Mouse (Mus musculus): ENCODE data around the gene Ddah1.

Gene Ddah1

DNA sequence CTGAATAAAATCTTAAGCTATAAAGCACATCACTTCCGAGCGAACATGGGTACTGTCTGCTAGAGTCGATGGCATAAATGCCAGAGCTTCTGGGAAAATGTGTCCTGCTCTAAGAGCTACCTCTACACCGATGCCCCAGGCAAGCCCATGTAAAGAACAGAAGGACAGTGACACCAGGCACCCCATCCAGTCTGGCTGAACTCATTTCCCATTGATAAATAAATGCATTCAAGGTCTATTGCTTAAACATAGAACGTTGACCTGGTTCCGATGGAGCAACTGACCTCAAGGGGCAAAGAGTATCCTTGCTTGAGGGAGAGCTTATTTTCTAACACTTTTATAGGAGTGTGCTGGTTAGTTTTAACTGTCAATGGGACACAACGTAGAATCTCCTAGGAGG lies 30.6 kb downstream of the Ddah1 start:
- ChIA-PET POLR2A (interaction anchor here in 2 of 4 experiments (1.3 to 2.0 kb wide), 2 partner anchors 8 to 10 kb away, joined by 4 read pairs; no protein-coding TSS in a partner anchor), CTCF (no interaction called here)

DNA sequence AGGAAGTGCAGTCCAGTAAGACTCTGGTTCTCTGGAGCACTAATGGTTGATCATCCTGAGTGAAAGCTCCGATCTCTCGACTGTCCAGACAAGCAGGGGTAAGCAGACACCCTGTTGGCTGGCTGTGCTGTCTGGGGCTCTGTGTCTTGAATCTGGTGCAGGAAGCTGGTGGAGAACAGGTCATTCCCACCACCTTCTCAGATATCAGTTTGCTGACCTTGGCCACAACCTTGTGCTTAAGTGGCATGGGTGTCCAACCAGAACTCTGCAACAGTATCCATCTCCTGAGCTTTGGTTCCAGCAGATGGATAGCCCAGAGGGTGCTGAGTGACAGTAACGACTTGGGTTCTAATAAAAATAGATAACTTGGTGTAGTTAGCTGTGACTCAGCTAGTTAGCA lies 31.8 kb downstream of the Ddah1 start:
- ChIA-PET CTCF (interaction anchor here in 2 of 4 experiments (0.5 to 0.8 kb wide), 2 partner anchors 9 to 100 kb away, joined by 3 to 6 read pairs; no protein-coding TSS in a partner anchor), POLR2A (interaction anchor here in 2 of 4 experiments (0.6 to 2.0 kb wide), 4 partner anchors 9 to 222 kb away, joined by 3 to 5 read pairs (median 4); no protein-coding TSS in a partner anchor)

DNA sequence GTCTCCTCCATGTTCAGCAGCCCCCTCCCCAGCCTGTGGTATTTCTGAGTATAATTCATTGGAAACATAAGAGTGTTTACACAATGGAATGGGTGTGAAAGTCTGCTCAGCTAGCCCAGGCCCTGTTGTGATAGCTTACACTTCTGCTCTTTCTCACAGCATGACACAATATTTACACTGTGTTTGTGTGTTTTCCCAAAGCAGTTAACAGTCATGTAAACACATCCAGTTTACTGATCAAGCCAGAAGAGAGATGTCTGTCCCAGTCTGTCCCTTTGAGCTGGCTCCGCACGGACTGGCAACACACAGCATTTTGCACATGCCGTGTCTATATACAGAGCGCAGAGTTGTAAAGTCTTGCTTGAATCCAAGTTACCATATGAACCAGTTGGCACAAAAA lies 32.2 kb downstream of the Ddah1 start:
- CTCF ChIA-PET, result interaction anchor here in 1 of 4 experiments (0.5 kb wide), 1 partner anchor 99 kb away, joined by 6 read pairs; no protein-coding TSS in a partner anchor
- POLR2A ChIA-PET, result interaction anchor here in 2 of 4 experiments (1.2 to 2.0 kb wide), 4 partner anchors 10 to 140 kb away, joined by 3 to 5 read pairs (median 4); partner anchors contain the start of gene Ccn1 (in 1 of the 2)

DNA sequence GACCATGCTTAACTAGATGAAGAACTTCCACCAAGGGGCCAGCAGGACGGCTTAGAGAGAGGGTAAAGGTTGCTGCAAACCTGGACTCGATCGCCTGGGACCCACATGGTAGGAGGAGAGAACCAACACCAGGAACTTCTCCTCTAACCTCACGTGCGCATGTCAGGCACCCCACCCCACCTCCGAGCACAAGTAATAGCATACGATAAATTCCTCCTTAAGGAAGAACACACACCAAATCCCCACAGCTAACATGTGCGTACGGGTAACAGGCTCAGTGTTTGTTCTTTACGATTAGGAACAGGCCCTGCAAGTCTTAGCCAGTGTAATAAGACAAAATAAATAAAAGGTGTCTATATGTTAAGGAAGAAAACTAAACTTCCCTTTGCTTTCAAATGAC lies 35.9 kb downstream of the Ddah1 start:
- ChIA-PET CTCF (interaction anchor here in 1 of 4 experiments (0.6 kb wide), 1 partner anchor 148 kb away, joined by 3 read pairs; no protein-coding TSS in a partner anchor), POLR2A (interaction anchor here in 1 of 4 experiments (0.8 kb wide), 1 partner anchor 79 kb away, joined by 3 read pairs; no protein-coding TSS in a partner anchor)

DNA sequence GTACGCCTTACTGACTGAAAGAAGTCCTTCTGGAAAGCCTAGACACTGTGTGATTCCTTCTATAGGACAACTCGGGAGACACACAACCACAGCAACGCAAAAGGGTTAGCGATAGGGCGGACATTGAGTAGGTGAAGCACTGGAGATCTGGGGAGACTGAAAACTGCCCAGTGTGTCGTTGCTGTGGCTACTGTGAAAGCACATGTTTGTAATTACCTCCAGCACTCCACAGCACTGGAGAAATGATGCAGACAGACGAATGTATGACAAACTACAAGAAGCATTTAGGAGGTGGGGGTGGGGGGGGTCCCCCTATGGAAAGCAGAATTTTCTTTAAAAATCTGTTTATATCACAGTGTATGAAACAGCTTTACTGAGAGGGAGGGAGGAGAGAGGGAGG lies 37.4 kb downstream of the Ddah1 start:
- ChIA-PET POLR2A (interaction anchor here in 2 of 4 experiments (0.8 to 1.6 kb wide), 3 partner anchors 11 to 38 kb away, joined by 3 to 6 read pairs (median 3); no protein-coding TSS in a partner anchor), CTCF (interaction anchor here in 1 of 4 experiments (0.6 kb wide), 1 partner anchor 167 kb away, joined by 3 read pairs; no protein-coding TSS in a partner anchor)

DNA sequence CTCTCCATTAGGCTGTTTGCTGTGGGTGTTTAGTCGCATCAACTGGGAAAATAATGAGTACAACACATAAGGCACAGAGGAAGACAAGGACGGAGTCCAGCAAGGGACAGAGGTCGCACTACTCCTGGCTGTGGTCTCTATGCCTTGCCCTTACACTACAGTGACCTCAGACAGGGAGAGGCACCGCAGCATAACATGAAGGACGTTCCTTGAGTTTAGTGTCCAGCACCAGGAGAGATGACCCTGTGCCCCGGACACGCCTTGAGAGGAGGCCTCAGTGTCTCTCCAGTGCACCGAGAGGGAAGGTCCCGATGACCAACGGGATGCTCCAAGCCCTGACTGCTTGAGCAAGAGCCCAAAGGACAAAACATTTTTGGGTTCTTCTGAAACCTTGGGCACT lies 39.6 kb downstream of the Ddah1 start:
- POLR2A ChIA-PET, result no interaction called here
- CTCF ChIA-PET, result no interaction called here

DNA sequence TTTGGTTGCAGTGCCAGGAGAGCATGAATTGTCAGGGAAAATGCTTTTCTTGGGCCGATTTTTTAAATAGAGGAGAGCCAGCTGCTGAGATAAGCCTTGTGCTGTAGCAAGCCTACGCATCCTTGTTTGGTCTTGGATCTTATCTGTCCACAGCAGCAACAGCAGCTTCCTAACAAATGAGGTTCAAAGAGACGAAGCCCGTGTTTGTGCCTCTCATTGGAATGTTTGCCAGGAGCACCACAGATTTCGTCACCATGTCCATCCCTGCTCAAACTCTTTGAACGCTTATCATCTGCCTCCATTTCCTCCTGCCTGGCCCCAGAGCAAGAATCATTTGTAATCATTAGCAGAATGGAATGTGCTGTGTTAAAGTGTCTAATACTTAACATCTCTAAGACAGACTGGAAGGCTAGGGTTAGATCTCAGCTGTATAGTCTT lies 40.3 kb downstream of the Ddah1 start:
- CTCF ChIA-PET, result interaction anchor here in 1 of 4 experiments (1.1 kb wide), 1 partner anchor 9 kb away, joined by 3 read pairs; no protein-coding TSS in a partner anchor
- POLR2A ChIA-PET, result interaction anchor here in 2 of 4 experiments (0.7 to 1.2 kb wide), 4 partner anchors 10 to 149 kb away, joined by 3 to 4 read pairs (median 4); partner anchors contain the start of gene Ccn1 (in 1 of the 2)

DNA sequence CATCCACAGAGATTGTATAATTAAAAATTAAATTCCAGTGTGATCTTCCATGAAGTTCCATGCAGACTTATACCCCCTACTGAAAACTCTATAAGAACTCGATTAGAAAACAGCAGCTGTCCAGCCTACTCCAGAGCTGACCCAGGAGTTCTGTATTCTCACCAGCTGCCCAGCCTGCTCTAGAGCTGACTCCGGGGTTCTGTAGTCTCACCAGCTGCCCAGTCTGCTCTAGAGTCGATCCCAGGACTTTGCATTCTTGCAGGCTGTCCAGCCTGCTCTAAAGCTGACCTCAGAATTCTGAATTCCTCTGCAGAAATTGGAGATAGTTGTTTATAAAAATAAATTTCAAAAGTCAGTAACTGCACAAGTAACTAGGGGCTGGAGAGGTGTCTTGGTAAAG lies 40.9 kb downstream of the Ddah1 start:
- CTCF ChIA-PET, result interaction anchor here in 1 of 4 experiments (1.1 kb wide), 1 partner anchor 9 kb away, joined by 3 read pairs; no protein-coding TSS in a partner anchor
- POLR2A ChIA-PET, result interaction anchor here in 2 of 4 experiments (0.7 to 1.2 kb wide), 4 partner anchors 10 to 149 kb away, joined by 3 to 4 read pairs (median 4); partner anchors contain the start of gene Ccn1 (in 1 of the 2)

DNA sequence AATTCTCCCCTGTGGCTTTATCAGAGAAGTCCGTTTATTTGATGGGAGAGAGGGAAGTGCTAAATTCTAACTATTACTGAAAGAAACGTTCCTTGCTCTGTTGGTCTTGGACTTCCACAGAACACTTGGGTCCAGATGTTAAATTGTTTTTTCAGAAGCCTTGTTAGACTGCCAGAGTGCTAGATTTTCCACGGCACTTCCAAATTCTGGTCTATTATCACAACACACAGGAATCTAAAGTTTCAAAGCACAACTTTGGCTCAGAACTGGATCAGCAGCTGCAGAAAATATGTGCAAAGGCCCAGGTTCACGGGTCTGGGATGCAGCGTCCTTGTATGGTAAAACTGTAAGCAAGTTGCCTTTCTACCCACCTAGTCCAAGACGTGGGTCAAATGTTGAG lies 43.6 kb downstream of the Ddah1 start:
- POLR2A ChIA-PET, result no interaction called here

DNA sequence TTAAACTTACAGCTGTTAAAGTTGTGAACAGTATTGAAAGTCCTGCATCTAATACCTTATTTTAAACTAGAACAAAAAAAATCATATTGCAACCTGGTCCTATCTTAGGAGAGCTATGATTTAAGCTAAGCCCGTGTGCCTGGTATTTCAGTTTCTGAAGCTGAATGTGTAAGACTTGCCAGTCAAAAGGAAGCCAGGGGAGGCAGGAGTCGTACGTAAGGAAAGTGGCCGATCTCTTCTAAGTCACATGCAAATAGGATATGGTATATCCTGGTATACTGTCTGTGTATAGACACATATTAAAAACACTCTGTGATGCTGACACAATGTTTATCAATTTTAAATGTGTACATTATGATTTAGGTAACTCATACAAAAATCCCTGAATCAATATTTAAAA lies 47.4 kb downstream of the Ddah1 start:
- POLR2A ChIA-PET, result interaction anchor here in 2 of 4 experiments (0.8 to 1.6 kb wide), 3 partner anchors 11 to 156 kb away, joined by 3 read pairs; partner anchors contain the start of gene Ccn1 (in 1 of the 2)
- CTCF ChIA-PET, result no interaction called here

More for the DNA sequence above, 43.6 kb downstream of the Ddah1 start:
- CTCF ChIA-PET, result no interaction called here

DNA sequence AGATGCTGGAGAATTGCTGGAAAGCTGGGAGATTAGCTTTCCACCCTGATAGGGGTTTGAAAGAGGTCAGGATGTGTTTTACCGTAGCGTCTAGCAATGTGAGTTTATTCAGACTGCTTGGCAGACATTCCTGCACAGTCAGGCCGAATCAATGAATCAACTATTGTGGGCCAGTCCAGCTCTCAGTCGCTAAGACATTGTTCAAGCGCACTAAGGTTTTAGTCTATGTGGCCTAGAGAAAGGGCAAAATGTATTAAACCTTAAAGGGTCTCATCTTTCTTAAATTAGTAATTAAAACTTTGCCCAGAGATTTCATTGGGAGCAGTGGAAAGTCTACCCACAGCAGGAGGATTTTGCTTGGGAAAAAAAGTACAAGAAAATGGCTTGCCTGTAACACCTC lies 48.0 kb downstream of the Ddah1 start:
- ChIA-PET CTCF (no interaction called here), POLR2A (interaction anchor here in 2 of 4 experiments (0.8 to 1.2 kb wide), 3 partner anchors 10 to 156 kb away, joined by 3 to 4 read pairs (median 3); partner anchors contain the start of gene Ccn1 (in 1 of the 2))

DNA sequence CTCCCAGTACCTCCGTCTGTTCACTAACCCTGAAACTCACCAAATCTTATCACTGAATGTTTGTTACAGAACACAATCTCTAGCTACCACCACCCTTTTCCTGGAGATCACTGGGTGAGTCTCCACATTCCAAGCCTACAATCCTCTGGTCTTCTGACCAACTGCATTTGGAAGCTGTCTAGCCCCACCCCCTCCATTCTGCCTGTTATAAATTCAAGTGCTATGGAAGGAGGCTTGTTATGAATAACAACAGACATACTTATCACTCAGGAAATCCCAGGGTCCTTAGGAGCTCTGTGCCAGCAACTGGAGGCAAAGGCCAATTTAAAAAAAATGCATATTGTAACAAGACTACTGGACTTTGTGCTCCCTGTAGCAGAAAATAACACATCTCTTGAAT lies 58.3 kb downstream of the Ddah1 start:
- CTCF ChIA-PET, result no interaction called here
- POLR2A ChIA-PET, result interaction anchor here in 2 of 4 experiments (0.8 to 1.6 kb wide), 10 partner anchors 9 to 168 kb away, joined by 3 to 5 read pairs (median 4); partner anchors contain the start of gene Ccn1 (in 2 of the 2)

DNA sequence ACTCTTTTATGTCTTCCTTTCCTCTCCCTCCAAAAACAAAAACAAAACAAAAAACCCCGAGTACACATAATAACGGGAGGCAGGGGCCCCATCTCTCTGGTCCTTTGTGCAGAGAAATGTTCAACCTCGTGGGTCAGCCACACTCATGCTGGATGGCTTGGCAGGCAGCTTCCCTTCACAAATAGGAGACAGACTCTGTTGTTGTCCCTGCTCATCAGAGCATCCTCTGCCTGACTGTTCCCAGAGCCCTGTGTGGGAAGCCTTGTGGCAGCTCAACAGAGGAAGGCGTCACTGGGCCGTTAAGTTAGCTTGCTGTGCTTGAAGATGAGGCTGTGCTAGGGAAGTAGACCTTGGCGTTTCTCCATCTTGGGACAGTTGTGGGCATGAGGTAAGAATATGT lies 58.8 kb downstream of the Ddah1 start:
- POLR2A ChIA-PET, result interaction anchor here in 2 of 4 experiments (0.5 to 1.6 kb wide), 11 partner anchors 9 to 168 kb away, joined by 3 to 5 read pairs (median 4); partner anchors contain the start of gene Ccn1 (in 2 of the 2)
- CTCF ChIA-PET, result no interaction called here

DNA sequence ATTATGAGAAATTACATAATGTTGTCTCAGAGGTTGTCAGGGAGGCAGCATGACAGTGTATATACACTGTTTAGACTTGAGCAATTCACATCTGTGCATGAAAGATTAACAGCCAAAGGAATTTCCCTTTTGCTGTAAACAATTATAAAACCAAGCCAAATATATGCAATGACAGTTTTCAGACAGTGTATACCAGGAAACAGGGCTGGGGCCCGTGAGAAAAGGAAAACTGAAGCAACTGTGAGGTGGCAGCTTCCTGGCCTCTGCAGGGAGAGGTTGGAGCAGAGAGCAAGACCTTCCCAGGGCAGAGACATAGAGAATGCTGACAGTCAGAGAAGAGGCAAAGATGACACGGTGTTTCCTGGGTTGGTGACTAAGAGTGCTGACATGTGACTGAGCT lies 62.0 kb downstream of the Ddah1 start:
- POLR2A ChIA-PET, result interaction anchor here in 2 of 4 experiments (0.5 to 0.9 kb wide), 2 partner anchors 187 to 556 kb away, joined by 3 to 4 read pairs; no protein-coding TSS in a partner anchor
- CTCF ChIA-PET, result interaction anchor here in 1 of 4 experiments (0.5 to 0.7 kb wide), 2 partner anchors 324 to 1000 kb away, joined by 6 to 8 read pairs; no protein-coding TSS in a partner anchor

DNA sequence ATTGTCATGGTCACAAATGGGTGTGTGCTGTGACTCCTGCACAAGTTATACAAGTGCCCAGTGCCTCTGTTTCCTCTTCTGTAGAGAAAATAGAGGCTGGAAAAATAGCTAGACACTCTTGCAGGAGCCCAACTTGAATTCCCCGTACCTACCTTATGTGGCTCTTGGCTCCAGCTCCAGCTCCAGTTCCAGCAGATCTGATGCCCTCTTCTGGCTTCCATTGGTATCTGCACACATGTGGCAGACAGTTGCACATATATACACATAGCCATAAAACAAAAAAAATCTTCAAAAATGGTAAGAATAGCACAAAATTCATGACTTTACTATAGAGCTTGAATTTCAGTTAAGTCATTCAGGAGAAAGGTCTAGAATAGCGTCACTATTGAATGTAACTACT lies 62.5 kb downstream of the Ddah1 start:
- POLR2A ChIA-PET, result interaction anchor here in 1 of 4 experiments (1.1 kb wide), 1 partner anchor 13 kb away, joined by 4 read pairs; no protein-coding TSS in a partner anchor
- CTCF ChIA-PET, result interaction anchor here in 1 of 4 experiments (1.3 kb wide), 1 partner anchor 207 kb away, joined by 3 read pairs; no protein-coding TSS in a partner anchor

DNA sequence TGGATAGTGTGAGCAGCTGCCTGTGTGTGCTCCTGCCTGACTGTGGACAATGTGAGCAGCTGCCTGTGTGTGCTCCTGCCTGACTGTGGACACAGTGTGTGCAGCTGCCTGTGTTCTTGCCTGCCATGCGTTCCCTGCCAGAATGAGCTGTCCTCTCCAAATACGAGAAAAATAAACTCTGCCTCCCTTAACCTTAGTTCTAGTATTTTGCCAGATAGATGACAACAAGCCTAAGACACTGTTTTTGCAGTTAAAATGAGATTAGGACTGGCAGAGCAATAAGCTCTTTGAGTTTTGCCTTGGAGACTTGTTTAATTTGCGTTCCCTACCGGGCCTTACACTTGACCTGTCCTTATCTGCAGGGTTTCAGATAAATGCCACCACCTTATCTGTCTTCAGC lies 63.7 kb downstream of the Ddah1 start:
- ChIA-PET POLR2A (interaction anchor here in 2 of 4 experiments (0.6 to 1.1 kb wide), 2 partner anchors 15 to 63 kb away, joined by 3 to 4 read pairs; no protein-coding TSS in a partner anchor), CTCF (interaction anchor here in 2 of 4 experiments (0.8 to 1.3 kb wide), 3 partner anchors 208 to 412 kb away, joined by 3 read pairs; no protein-coding TSS in a partner anchor)

DNA sequence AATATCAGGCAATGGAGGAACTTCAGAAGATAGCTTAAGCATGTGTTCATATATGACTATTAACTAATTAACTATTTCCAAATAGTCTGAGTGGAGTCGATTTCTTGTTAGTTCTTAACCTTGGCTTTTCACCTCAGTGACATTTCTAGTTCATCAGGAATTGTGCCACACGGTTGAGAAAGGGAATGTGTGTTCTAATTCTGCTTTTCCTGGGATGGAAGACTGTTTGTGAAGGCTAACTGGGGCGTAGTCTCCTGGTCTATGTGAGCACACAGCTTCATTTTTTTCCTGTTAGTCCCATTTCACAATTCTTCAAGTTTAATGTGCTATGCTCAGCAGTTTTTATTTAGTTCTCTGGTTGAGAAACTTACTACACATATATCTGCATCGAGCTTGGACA lies 65.2 kb downstream of the Ddah1 start:
- CTCF ChIA-PET, result interaction anchor here in 2 of 4 experiments (0.5 to 0.7 kb wide), 2 partner anchors 80 to 309 kb away, joined by 4 to 5 read pairs; no protein-coding TSS in a partner anchor
- POLR2A ChIA-PET, result no interaction called here

DNA sequence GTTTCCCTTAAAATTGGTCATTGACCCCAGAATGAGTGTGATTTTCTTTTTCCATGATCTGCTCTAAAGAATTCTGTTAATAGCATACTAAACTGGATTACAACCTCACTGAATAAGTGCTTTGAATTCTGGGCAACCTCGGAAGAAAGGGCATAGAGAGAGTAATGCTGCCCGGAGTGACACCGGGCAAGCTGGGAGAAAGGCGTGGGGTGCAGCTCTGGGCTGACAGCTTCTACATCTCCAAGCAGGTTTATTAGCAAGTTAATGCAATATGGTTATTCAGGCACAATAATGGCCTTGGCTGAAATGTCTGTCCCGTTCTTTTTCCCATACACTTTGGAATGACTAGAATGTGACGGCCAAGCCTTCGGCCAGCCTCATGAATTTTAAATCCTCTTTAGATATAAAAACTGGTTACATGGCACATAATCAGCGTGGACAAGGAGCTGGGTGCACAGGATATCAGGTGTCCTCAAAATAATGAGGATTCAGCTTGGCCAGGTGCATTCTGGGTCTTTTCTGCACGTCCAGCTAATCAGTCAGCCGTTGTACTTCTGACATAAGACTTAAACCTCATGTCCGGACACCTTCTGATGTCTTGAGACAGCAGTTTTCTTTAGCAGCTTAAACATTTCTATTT lies 67.1 kb downstream of the Ddah1 start:
- ChIA-PET POLR2A (interaction anchor here in 2 of 4 experiments (0.9 to 2.0 kb wide), 3 partner anchors 8 to 19 kb away, joined by 4 read pairs; no protein-coding TSS in a partner anchor), CTCF (interaction anchor here in 1 of 4 experiments (0.6 kb wide), 1 partner anchor 359 kb away, joined by 3 read pairs; no protein-coding TSS in a partner anchor)

All from embryonic stem cell, embryonic (primary cell).